Mouse (Mus musculus) neural tube, embryonic 13.5 days (tissue): Measurements from ENCODE around the gene Hook2. TPM values are rescaled to one million over a fixed set of nuclear protein-coding genes. Genes with fewer than 3 reads are reported as not detected.

Experiments
- ATAC-seq: fragments of 200-750 bp; cut with Nextera tagmentation; 2 replicates; pipeline ENCODE4 v1.8.0; 2017; ENCODE audit warnings: low read depth, mild to moderate bottlenecking, moderate TSS enrichment, moderate library complexity
- H3K27ac ChIP-seq: fragments of 300-500 bp; sonication (generic); replicated peaks from 2 replicates; pipeline ENCODE4 v1.5.1; 2015; ENCODE audit warnings: moderate library complexity, mild to moderate bottlenecking, inconsistent platforms
- H3K27me3 ChIP-seq: fragments of 300-500 bp; sonication (generic); 2 replicates; pipeline ENCODE4 v1.6.1; 2015; ENCODE audit warnings: mild to moderate bottlenecking, inconsistent platforms
- H3K36me3 ChIP-seq: fragments of 300-500 bp; sonication (generic); 2 replicates; pipeline ENCODE4 v1.6.1; 2015; ENCODE audit warnings: mild to moderate bottlenecking, inconsistent platforms
- H3K4me1 ChIP-seq: fragments of 300-500 bp; sonication (generic); replicated peaks from 2 replicates; pipeline ENCODE4 v1.6.1; 2015; ENCODE audit warnings: inconsistent platforms
- H3K4me2 ChIP-seq: fragments of 300-500 bp; sonication (generic); 2 replicates; pipeline ENCODE4 v1.6.1; 2015; ENCODE audit warnings: inconsistent platforms, mild to moderate bottlenecking, moderate library complexity
- H3K4me3 ChIP-seq: fragments of 300-500 bp; sonication (generic); 2 replicates; pipeline ENCODE4 v1.5.1; 2015; ENCODE audit warnings: mild to moderate bottlenecking, inconsistent platforms
- H3K9ac ChIP-seq: fragments of 300-500 bp; sonication (generic); 2 replicates; pipeline ENCODE4 v1.6.1; 2015; ENCODE audit warnings: moderate library complexity, mild to moderate bottlenecking, inconsistent platforms
- H3K9me3 ChIP-seq: fragments of 300-500 bp; sonication (generic); 2 replicates; pipeline ENCODE4 v1.6.1; 2016; ENCODE audit warnings: inconsistent platforms
- WGBS: fragments of 180-500 bp; shearing (Covaris S2); methylation state at CpG from one replicate; pipeline ENCODE4 v1.1.7; 2015; 5-methylcytosine and 5-hydroxymethylcytosine counted together
- polyA plus RNA-seq: library from polyadenylated mRNA; unstranded; fragments of >200 nt; fragmentation: Nextera tagmentation; extraction: Ambion mirVana; gene quantifications from 2 replicates; pipeline ENCODE4 v1.2.1, GENCODE M21; 2015

Gene Hook2
- polyA plus RNA-seq, 1 experiment from 2014 or later, result 25.0 TPM

DNA sequence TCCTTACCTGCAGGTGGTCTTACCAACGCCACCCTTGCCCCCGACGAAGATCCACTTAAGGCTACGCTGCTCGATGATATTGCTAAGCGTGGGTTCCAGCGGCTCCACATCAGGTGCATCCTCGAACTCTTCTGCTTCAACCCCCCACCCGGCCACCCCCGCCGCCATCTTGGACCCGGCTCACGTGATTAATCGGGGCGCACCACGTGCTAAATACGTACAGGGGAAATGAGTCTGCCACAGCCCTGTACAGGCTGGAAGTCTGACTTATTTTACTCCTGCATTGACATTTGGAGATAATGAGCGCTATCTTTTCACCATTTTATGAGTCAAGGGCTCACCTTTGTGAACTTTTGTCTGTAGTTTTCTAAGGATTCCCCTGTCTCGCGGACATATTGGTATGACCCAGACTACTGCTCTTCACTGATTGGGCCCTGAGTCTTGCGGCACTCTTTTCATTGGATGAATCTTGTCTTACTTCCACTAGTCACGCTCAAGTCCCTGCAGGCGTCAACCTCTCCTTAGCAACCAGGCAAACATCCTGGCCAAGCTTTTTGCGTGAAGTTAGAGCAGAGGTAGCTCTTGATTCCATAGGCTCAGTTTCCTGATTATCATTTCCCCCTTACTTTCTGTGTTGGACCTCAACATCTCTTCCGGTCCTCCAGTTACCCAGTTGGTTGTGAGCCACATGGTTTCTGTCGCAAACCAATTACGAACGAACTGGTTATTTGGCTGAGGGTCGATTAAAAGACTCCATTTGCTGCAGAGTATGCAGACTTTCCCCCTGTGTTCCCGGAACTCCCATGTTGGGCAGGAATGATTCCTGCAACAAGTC lies 34.9 kb downstream of the Hook2 start, which contains the start of gene Asna1:
Asna1 (minus strand) TSS at position 184 of the 835 bp plus-strand sequence.
- H3K36me3 ChIP-seq, result peaks cover 48% of the 10 kb centered on the region
- peak; percentile 87 for ATAC-seq
- H3K4me1 ChIP-seq, result peaks cover 43% of the 10 kb centered on the region
- H3K4me3 ChIP-seq, result peak within 1 kb of the TSS; percentile 86
- no peaks in the 10 kb centered on the region for H3K9me3 ChIP-seq
- WGBS, result 6% methylated on average over 30 of the region's 30 CpGs
- H3K27me3 ChIP-seq, result no peaks in the 10 kb centered on the region
- peak within 1 kb of the TSS; percentile 96 for H3K4me2 ChIP-seq
- peak within 1 kb of the TSS; percentile 89 for H3K9ac ChIP-seq
- peak within 1 kb of the TSS; percentile 93 for H3K27ac ChIP-seq

GRCm38 (mm10) chr8:85026670-85027515 lies 36.5 kb downstream of the Hook2 start, which contains the start of gene Trir:
Gene Trir (plus strand): TSS chr8:85026823.
- Histone ChIP-seq H3K4me2 (peak within 1 kb of the TSS; percentile 96), H3K9ac (peak within 1 kb of the TSS; percentile 99), H3K27me3 (no peaks in the 10 kb centered on the region), H3K9me3 (no peaks in the 10 kb centered on the region), H3K4me3 (peak within 1 kb of the TSS; percentile 86), H3K36me3 (peaks cover 46% of the 10 kb centered on the region), H3K27ac (peak within 1 kb of the TSS; percentile 93), H3K4me1 (peaks cover 43% of the 10 kb centered on the region)
- ATAC-seq, result peak; percentile 69
- under 1% methylated on average over 75 of the region's 75 CpGs for WGBS

DNA sequence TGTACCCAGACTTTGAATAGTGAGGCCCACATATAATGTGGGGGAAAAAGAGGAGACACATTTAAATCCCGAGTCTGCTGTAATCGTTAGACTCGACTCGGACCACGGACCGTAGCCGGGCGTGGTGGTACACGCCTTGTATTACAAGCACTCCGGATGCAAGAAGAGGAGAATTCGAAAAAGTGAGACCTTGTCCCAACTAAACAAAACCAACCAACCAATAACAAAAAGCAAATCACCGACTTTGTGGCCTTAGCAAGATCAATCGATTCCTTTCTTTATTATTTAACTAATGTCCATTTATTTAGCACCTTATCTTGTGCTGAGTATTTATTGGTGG lies 37.1 kb downstream of the Hook2 start:
- ATAC-seq, result no peak
- Histone ChIP-seq H3K4me3 (peak overlapping the region; percentile 86), H3K27ac (peak overlapping the region; percentile 93), H3K36me3 (peaks cover 46% of the 10 kb centered on the region), H3K4me1 (peaks cover 43% of the 10 kb centered on the region), H3K27me3 (no peaks in the 10 kb centered on the region), H3K9ac (peak overlapping the region; percentile 99), H3K9me3 (no peaks in the 10 kb centered on the region), H3K4me2 (peak overlapping the region; percentile 96)
- WGBS, result under 1% methylated on average over 13 of the region's 13 CpGs

DNA sequence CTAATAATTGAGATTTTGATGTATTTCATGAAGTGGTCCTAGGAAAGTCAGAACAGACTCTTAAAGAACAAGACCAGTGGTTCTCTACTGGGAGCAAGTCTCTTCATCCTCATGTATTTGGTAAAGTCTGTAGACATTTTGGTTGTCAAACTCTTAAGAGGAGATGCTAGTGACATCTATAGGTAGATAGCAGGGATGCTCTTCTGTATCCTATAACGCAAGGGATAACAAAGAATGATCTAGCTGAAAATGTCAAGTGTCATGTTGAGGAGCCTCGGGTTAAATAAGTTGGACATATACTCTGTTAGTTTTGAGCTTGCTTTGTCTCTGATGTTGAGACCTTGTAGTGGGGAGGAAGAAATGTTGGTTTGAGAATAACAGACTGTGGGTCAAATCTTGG lies 37.5 kb downstream of the Hook2 start:
- Histone ChIP-seq H3K4me2 (peak overlapping the region; percentile 96), H3K9me3 (no peaks in the 10 kb centered on the region), H3K4me3 (peak overlapping the region; percentile 86), H3K27ac (0 out of 2 replicates have a peak overlapping the region, but pooled peaks have one; percentile 7), H3K36me3 (peaks cover 46% of the 10 kb centered on the region), H3K9ac (peak overlapping the region; percentile 99), H3K27me3 (no peaks in the 10 kb centered on the region), H3K4me1 (peaks cover 43% of the 10 kb centered on the region)
- ATAC-seq, result no peak
- 25% methylated on average over 2 of the region's 2 CpGs for WGBS

DNA sequence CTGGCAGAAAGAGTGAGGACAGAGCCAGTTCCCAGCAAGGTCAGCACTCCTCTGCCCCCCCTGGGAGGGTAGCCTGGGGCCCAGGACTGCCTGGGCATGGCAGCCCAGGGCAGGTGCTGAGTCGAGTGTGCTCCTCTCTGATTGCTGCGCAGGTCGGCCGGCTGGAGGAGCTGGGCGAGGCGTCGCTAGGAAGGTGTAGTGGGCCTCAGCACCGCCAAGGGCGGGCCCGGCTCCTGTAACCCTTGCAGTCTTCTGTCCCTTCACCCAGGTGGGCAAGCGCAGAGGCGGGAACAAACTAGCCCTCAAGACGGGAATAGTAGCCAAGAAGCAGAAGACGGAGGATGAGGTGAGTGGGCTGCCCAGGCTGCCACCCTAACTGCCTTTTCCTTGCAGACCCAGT lies 38.9 kb downstream of the Hook2 start:
- H3K4me2 ChIP-seq, result peak overlapping the region; percentile 96
- no peak overlapping the region; the same call in 1 of the 2 replicates for H3K4me3 ChIP-seq
- ATAC-seq, result no peak
- no peaks in the 10 kb centered on the region for H3K9me3 ChIP-seq
- 94% methylated on average over 14 of the region's 14 CpGs for WGBS
- peaks cover 37% of the 10 kb centered on the region for H3K36me3 ChIP-seq
- peaks cover 35% of the 10 kb centered on the region for H3K4me1 ChIP-seq
- H3K27me3 ChIP-seq, result no peaks in the 10 kb centered on the region
- H3K9ac ChIP-seq, result peak overlapping the region; percentile 99; the same call in 1 of the 2 replicates
- no peak overlapping the region for H3K27ac ChIP-seq

GRCm38 (mm10) chr8:85032622-85033311 lies 42.4 kb downstream of the Hook2 start:
- ATAC-seq, result no peak
- no peaks in the 10 kb centered on the region for H3K27me3 ChIP-seq
- no peak overlapping the region for H3K27ac ChIP-seq
- no peaks in the 10 kb centered on the region for H3K9me3 ChIP-seq
- H3K4me3 ChIP-seq, result no peak overlapping the region
- no peak overlapping the region for H3K9ac ChIP-seq
- H3K36me3 ChIP-seq, result peaks cover 37% of the 10 kb centered on the region
- 90% methylated on average over 4 of the region's 4 CpGs for WGBS
- no peak overlapping the region for H3K4me2 ChIP-seq
- peaks cover 30% of the 10 kb centered on the region for H3K4me1 ChIP-seq

- no peak for ATAC-seq
- no peaks in the 10 kb centered on the region for H3K27me3 ChIP-seq
- H3K9me3 ChIP-seq, result no peaks in the 10 kb centered on the region
- H3K4me3 ChIP-seq, result no peak overlapping the region
- no peak overlapping the region for H3K9ac ChIP-seq
- H3K4me2 ChIP-seq, result no peak overlapping the region
- H3K27ac ChIP-seq, result no peak overlapping the region
- H3K4me1 ChIP-seq, result peaks cover 28% of the 10 kb centered on the region
- peaks cover 37% of the 10 kb centered on the region for H3K36me3 ChIP-seq
- 61% methylated on average over 1 of the region's 1 CpGs for WGBS
Measured at GRCm38 (mm10) chr8:85033867-85034266, 43.5 kb downstream of the Hook2 start.

DNA sequence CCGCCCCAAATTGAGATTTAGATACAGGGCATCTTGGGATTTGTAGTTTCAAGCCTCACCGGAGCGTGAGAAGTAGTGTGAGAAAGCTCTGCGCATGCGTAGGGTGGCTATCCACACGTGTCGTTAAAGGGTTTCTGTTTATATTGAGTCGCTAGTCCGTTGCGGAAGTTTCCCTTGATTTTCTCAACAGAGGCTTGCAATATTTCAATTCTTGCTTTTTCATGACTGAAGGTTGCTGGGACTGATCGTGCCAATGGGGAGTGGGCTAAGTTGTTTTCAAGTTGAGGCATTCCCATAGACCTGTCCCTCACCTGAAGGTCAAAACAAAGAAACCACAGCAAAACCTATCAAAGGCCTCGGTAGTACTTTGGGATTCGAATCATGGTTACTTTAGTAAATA lies 44.4 kb downstream of the Hook2 start:
- Histone ChIP-seq H3K27ac (no peak overlapping the region), H3K4me3 (peak overlapping the region; percentile 76), H3K27me3 (no peaks in the 10 kb centered on the region), H3K36me3 (peaks cover 32% of the 10 kb centered on the region), H3K9me3 (no peaks in the 10 kb centered on the region), H3K4me2 (peak overlapping the region; percentile 99), H3K4me1 (peaks cover 29% of the 10 kb centered on the region), H3K9ac (peak overlapping the region; percentile 77)
- WGBS, result 4% methylated on average over 13 of the region's 13 CpGs
- ATAC-seq, result no peak

DNA sequence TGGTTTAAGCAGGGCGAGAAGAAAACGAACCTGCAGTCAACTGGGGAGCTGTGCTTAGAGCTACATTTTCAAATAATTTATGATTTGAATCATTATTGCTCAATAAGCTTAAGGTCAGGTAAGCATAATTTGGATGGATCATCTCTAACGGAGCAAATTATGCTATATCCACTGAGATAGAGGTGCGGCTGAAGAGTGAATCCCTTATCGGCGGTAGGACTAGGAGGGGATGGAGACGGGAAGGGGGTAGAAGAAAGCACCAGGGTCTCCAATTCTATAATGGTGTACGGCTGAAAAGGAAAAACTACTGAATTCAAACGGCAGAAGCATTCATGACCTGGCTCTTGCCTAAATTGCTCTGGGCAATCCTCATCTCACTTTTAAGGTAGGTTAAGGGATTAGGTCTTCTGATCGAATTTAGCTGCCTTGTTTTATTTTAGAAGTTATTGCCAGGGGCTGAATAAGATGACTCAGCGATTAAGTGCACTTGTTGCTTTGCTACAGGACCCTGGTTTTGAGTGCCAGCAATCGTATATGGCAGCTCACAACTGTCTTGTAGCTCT lies 44.8 kb downstream of the Hook2 start:
- H3K4me3 ChIP-seq, result peak overlapping the region; percentile 76
- peaks cover 29% of the 10 kb centered on the region for H3K4me1 ChIP-seq
- WGBS, result 7% methylated on average over 12 of the region's 12 CpGs
- ATAC-seq, result no peak
- H3K27me3 ChIP-seq, result no peaks in the 10 kb centered on the region
- no peak overlapping the region for H3K27ac ChIP-seq
- no peaks in the 10 kb centered on the region for H3K9me3 ChIP-seq
- peak overlapping the region; percentile 99 for H3K4me2 ChIP-seq
- H3K9ac ChIP-seq, result peak overlapping the region; percentile 77
- peaks cover 27% of the 10 kb centered on the region for H3K36me3 ChIP-seq

DNA sequence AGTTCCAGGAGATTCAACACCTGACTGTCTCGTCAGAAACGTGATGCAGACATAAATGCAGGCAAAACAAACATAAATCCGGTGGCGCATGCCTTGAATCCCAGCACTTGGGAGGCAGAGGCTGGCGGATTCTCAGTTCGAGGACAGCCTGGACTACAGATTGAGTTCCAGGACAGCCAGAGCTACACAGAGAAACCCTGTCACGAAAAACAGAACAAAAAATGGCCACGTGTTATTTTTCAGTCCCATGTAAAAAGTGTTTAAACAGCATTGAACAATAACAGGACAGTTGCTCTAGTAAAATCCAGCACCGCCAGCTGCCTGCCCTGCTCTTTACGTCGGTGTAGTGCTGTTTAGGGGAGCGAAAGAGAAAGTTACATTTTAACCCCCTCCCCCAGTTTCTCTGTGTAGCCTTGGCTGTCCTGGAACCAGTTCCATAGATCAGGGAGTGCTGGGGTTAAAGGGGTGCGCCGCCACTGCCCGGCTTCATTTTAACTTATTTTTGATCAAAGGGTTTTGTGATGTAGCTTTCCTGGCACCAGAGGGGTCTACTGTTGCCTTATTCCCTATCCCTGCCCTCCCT lies 45.4 kb downstream of the Hook2 start:
- H3K4me3 ChIP-seq, result peak overlapping the region; percentile 76
- H3K9me3 ChIP-seq, result no peaks in the 10 kb centered on the region
- peak overlapping the region; percentile 99 for H3K4me2 ChIP-seq
- peaks cover 29% of the 10 kb centered on the region for H3K4me1 ChIP-seq
- H3K9ac ChIP-seq, result peak overlapping the region; percentile 77
- ATAC-seq, result peak; percentile 10; the same call in 1 of the 2 replicates
- no peaks in the 10 kb centered on the region for H3K27me3 ChIP-seq
- peak overlapping the region; percentile 76 for H3K27ac ChIP-seq
- peaks cover 27% of the 10 kb centered on the region for H3K36me3 ChIP-seq
- under 1% methylated on average over 15 of the region's 15 CpGs for WGBS

GRCm38 (mm10) chr8:85036381-85036717 lies 45.9 kb downstream of the Hook2 start:
- Histone ChIP-seq H3K4me3 (peak overlapping the region; percentile 76), H3K4me2 (peak overlapping the region; percentile 99), H3K36me3 (peaks cover 28% of the 10 kb centered on the region), H3K4me1 (peaks cover 29% of the 10 kb centered on the region), H3K27me3 (no peaks in the 10 kb centered on the region), H3K27ac (peak overlapping the region; percentile 76), H3K9me3 (no peaks in the 10 kb centered on the region), H3K9ac (peak overlapping the region; percentile 77)
- ATAC-seq, result peak; percentile 57
- WGBS, result 0% methylated on average over 9 of the region's 9 CpGs
